Mouse (Mus musculus) small intestine, adult 2 months (tissue): ENCODE measurements around the gene Hopx.

Experiments
- CTCF ChIP-seq: fragments of 200-500 bp; IDR thresholded peaks from 2 replicates; pipeline ENCODE4 v1.5.1; 2012; ENCODE audit warnings: low read depth, mild to moderate bottlenecking, control low read depth, inconsistent platforms, low read length, moderate library complexity, mixed read lengths; ENCODE audit not compliant: insufficient replicate concordance, insufficient read length; ENCODE audit errors: extremely low read depth
- POLR2A ChIP-seq: fragments of 200-500 bp; IDR thresholded peaks from 2 replicates; pipeline ENCODE4 v1.6.1; 2012; ENCODE audit warnings: low read depth, mild to moderate bottlenecking, control low read depth, inconsistent platforms, low read length, moderate library complexity

GRCm38 (mm10) chr5:77086541-77086940 is 28.4 kb downstream of the Hopx start:
- TF ChIP-seq CTCF = no peak
- no peak for TF ChIP-seq POLR2A
